Mouse (Mus musculus) cerebellum, adult 8-10 months (tissue): ENCODE data around the gene Slc1a3.

Experiments used
- DNase-seq: peaks from one replicate; pipeline ENCODE4 v3.0.0; 2022

The Slc1a3 gene

DNA sequence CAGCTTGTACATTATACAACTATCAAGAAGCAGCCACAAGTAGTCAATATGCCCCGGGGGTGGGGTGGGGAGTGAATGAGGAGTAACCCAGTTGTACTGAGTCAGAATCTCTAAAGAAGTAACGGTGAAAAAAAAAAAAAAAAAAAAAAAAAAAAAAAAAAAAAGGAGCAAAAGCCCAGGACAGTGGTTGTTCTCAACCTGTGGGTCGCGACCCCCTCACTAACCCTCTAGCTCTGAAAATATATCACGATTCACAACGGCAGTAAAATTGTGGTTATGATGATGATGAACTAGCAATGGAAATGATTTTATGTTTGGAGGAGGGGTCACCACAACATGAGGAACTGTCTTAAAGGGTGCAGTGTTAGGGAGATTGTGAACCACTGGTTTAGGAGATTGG, 108.2 kb downstream of the Slc1a3 start:
- DNase-seq: no peak

- no peak for DNase-seq
These were observed 109.0 kb downstream of the Slc1a3 start for GRCm38 (mm10) chr15:8601312-8602146.

- no peak for DNase-seq
These were observed 114.1 kb downstream of the Slc1a3 start for GRCm38 (mm10) chr15:8596375-8596900.

DNA sequence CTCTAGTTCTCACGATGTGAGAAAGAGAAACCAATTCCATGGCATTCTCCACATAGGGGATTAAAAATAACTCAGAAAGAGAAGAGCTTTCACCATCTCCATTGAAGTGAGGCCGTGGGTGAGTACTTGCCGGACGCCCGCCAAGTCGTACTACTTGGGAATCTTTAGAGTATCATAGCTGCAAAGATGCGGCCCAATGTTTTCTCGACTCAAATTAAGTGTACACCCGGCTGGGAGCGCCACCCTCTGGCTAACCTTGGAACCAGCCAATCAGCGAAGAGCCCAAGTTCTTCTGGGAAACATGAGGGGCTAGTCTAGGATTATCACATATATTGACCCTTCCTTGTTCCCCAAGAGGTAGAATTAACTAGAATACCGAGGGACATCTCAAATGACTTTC, 115.3 kb downstream of the Slc1a3 start:
- DNase-seq: no peak

GRCm38 (mm10) chr15:8589503-8590116, 121.0 kb downstream of the Slc1a3 start:
- DNase-seq: peak; percentile 77

GRCm38 (mm10) chr15:8588065-8588464, 122.5 kb downstream of the Slc1a3 start:
- no peak for DNase-seq

DNA sequence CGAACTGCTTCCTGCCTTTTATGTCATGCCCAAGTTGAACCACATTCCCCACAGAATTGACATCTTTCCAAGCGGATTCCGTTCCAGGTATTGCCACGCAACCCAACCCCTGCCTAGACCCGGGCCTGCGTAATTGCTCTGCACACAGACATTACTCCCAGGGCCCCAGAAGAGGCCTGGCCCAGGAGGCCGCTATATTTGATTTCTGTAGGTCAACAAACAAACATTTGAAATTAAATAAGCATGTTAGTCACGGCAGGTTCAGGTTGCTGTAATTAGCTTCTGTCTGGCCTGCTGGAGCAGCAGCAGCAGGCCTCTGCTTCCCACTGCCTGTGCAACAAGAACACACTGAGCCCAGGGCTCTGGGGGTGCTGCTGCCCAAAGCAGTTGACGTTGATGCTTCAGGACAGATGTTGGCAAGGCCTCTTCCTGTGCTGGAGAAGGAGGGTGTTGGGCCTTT, 123.7 kb downstream of the Slc1a3 start:
- DNase-seq: no peak
